14 mouse cellular contexts compared by ENCODE assay signal in the genomic region with DNA sequence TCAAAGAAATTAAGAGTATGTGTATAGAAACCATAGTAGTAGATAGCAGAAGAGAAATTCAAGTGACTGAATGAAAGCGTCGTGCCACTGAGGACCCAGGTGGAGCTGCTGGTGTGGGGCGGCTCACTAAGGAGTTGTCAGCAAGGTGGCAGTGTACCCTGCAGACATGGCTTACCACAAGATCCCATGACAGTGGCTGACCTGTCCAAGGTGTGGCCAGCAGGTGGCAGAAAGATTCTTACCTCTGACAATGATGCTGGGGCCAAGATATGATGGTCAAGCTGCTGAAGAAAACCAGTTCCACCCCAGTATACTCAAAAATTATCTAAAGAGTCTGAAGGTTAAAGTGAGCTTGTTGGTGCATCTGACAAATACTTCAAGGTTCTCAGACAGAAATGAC. TPM values are rescaled to one million over a fixed set of nuclear protein-coding genes. Genes with fewer than 3 reads are reported as not detected.
DNase-seq lines count a peak whose midpoint lies in the region; ATAC-seq and TF ChIP-seq lines count a peak whose summit lies in the region.
"Had no signal": no experiment of that assay in that cellular context is flagged by ENCODE, and none has a peak within 500 bp of the region (broad histone marks: within the 10 kb centered on the region; RNA-seq: fewer than 3 reads in every experiment).

No protein-coding gene starts in this region.

- no peak overlapping the region for H3K27ac ChIP-seq in kidney, embryonic 16.5 days (ENCODE audit: low read length)
- no peak overlapping the region for H3K27ac ChIP-seq in CH12.LX (ENCODE audit: insufficient read depth, low read depth)
- no peak overlapping the region for H3K27ac ChIP-seq in kidney, postnatal 0 days
- no peak overlapping the region for H3K27ac ChIP-seq in lung, postnatal 0 days (ENCODE audit: low read length)
- H3K27ac ChIP-seq: heart, embryonic 10.5 days; midbrain, embryonic 15.5 days had no signal

- no peak overlapping the region for H3K4me2 ChIP-seq in kidney, embryonic 16.5 days (replicated peaks; ENCODE audit: low read depth, low read length)
- no peak overlapping the region for H3K4me2 ChIP-seq in CH12.LX (ENCODE audit: insufficient read depth, low read depth, poor library complexity, severe bottlenecking)
- H3K4me2 ChIP-seq in kidney, postnatal 0 days (ENCODE audit: low read length), result no peak overlapping the region
- H3K4me2 ChIP-seq in lung, postnatal 0 days (replicated peaks; ENCODE audit: low read depth, low read length), result no peak overlapping the region
- H3K4me2 ChIP-seq: midbrain, embryonic 15.5 days had no signal

- peak in 1 of 2 experiments; percentile 82; a peak in 2 of 4 replicates for TF ChIP-seq CTCF in CH12.LX (conservative IDR thresholded peaks at IDR 0.05 in 1 of 2, IDR thresholded peaks at IDR 0.05 in 1 of 2; ENCODE audit: low read depth in 2 of 2, low read length in 2 of 2)
- TF ChIP-seq CTCF in kidney, postnatal 0 days (IDR thresholded peaks at IDR 0.05; ENCODE audit: low read depth), result peak; percentile 66
- peak; percentile 73 for TF ChIP-seq CTCF in lung, postnatal 0 days (IDR thresholded peaks at IDR 0.05)

- no peak overlapping the region for H3K9ac ChIP-seq in kidney, embryonic 16.5 days (replicated peaks; ENCODE audit: low read length)
- H3K9ac ChIP-seq in CH12.LX (ENCODE audit: insufficient read depth, low read depth), result no peak overlapping the region
- no peak overlapping the region for H3K9ac ChIP-seq in kidney, postnatal 0 days (ENCODE audit: low read depth, low read length)
- no peak overlapping the region for H3K9ac ChIP-seq in lung, postnatal 0 days (replicated peaks; ENCODE audit: low read depth)
- H3K9ac ChIP-seq: midbrain, embryonic 15.5 days had no signal

- dilution Hi-C loops in CH12.LX (cut with MboI; ENCODE audit: extremely low pct_ligation_motif_present, extremely low pct_unique_long_range_greater_than_20kb, low sequenced_read_pairs), result no loop called here

- H3K36me3 ChIP-seq in kidney, embryonic 16.5 days (ENCODE audit: insufficient read depth, low read length), result no peaks in the 10 kb centered on the region
- H3K36me3 ChIP-seq in CH12.LX (replicated peaks in 1 of 2; ENCODE audit: control insufficient read depth in 1 of 2, insufficient read depth in 1 of 2, low read length in 1 of 2), result no peaks in the 10 kb centered on the region
- no peaks in the 10 kb centered on the region for H3K36me3 ChIP-seq in kidney, postnatal 0 days (ENCODE audit: insufficient read depth, low read length)
- no peaks in the 10 kb centered on the region for H3K36me3 ChIP-seq in lung, postnatal 0 days (ENCODE audit: insufficient read depth, low read length)
- H3K36me3 ChIP-seq: heart, embryonic 10.5 days; midbrain, embryonic 15.5 days had no signal

- no peak overlapping the region for H3K4me3 ChIP-seq in kidney, embryonic 16.5 days (ENCODE audit: low read length)
- no peak overlapping the region for H3K4me3 ChIP-seq in CH12.LX (replicated peaks in 1 of 3; ENCODE audit: low read depth in 2 of 3, low read length in 2 of 3, poor library complexity in 1 of 3)
- no peak overlapping the region for H3K4me3 ChIP-seq in kidney, postnatal 0 days (replicated peaks; ENCODE audit: low read depth, low read length)
- H3K4me3 ChIP-seq in lung, postnatal 0 days (ENCODE audit: low read depth, low read length), result no peak overlapping the region
- H3K4me3 ChIP-seq: heart, embryonic 10.5 days; midbrain, embryonic 15.5 days had no signal

- DNase-seq in kidney, adult 18-20 months, result peak; percentile 46
- DNase-seq in CH12.LX (ENCODE audit: extremely low read depth), result no peak
- no peak for DNase-seq in kidney, postnatal 0 days (ENCODE audit: low spot score)
- DNase-seq in lung, postnatal 0 days (ENCODE audit: low spot score), result peak; percentile 37
- no peak for DNase-seq in gastrocnemius, postnatal 25 days
- no peak for DNase-seq in frontal cortex, postnatal 14 days (ENCODE audit: low spot score in 2 of 2)
- DNase-seq in adrenal gland, adult 2 months, result no peak
- DNase-seq: cerebellum, postnatal 36 days; gastrocnemius, postnatal 14 days; heart, postnatal 4 days had no signal

- H3K4me1 ChIP-seq in kidney, embryonic 16.5 days (ENCODE audit: insufficient read depth, low read length), result no peaks in the 10 kb centered on the region
- H3K4me1 ChIP-seq in CH12.LX (ENCODE audit: control insufficient read depth in 1 of 2, insufficient read depth in 2 of 2), result peaks cover 0 to 7% of the 10 kb centered on the region in 2 experiments; a peak in 2 of 4 replicates
- no peaks in the 10 kb centered on the region for H3K4me1 ChIP-seq in kidney, postnatal 0 days (replicated peaks; ENCODE audit: insufficient read depth, low read length)
- no peaks in the 10 kb centered on the region for H3K4me1 ChIP-seq in lung, postnatal 0 days (ENCODE audit: insufficient read depth, low read depth, low read length)
- H3K4me1 ChIP-seq: heart, embryonic 10.5 days; midbrain, embryonic 15.5 days had no signal

- no peaks in the 10 kb centered on the region for H3K27me3 ChIP-seq in kidney, embryonic 16.5 days (ENCODE audit: insufficient read depth, low read length)
- peaks cover 3% of the 10 kb centered on the region for H3K27me3 ChIP-seq in CH12.LX (replicated peaks)
- H3K27me3 ChIP-seq in kidney, postnatal 0 days (ENCODE audit: insufficient read depth, low read length), result no peaks in the 10 kb centered on the region
- H3K27me3 ChIP-seq in lung, postnatal 0 days (replicated peaks; ENCODE audit: insufficient read depth, low read length), result no peaks in the 10 kb centered on the region
- H3K27me3 ChIP-seq: midbrain, embryonic 15.5 days had no signal

- TF ChIP-seq EP300 in CH12.LX (IDR thresholded peaks at IDR 0.05; ENCODE audit: low read length), result no peak
- TF ChIP-seq EP300 in lung, postnatal 0 days (IDR thresholded peaks at IDR 0.05), result no peak

- no peak for TF ChIP-seq POLR2A in CH12.LX (IDR thresholded peaks at IDR 0.05; ENCODE audit: low read depth, low read length)

- no peaks in the 10 kb centered on the region for H3K79me2 ChIP-seq in CH12.LX (replicated peaks; ENCODE audit: control insufficient read depth, extremely low read depth, insufficient read depth, poor library complexity, severe bottlenecking)

- WGBS in kidney, embryonic 16.5 days, result 75% methylated on average over 3 of the region's 3 CpGs
- 81% methylated on average over 3 of the region's 3 CpGs for WGBS in kidney, postnatal 0 days
- WGBS in lung, postnatal 0 days, result 73% methylated on average over 3 of the region's 3 CpGs

- H3K9me3 ChIP-seq in kidney, embryonic 16.5 days (ENCODE audit: low read length), result no peaks in the 10 kb centered on the region
- no peaks in the 10 kb centered on the region for H3K9me3 ChIP-seq in CH12.LX (replicated peaks; ENCODE audit: low read length)
- no peaks in the 10 kb centered on the region for H3K9me3 ChIP-seq in kidney, postnatal 0 days (replicated peaks; ENCODE audit: low read length)
- H3K9me3 ChIP-seq in lung, postnatal 0 days (ENCODE audit: low read length), result no peaks in the 10 kb centered on the region
- H3K9me3 ChIP-seq: heart, embryonic 10.5 days; midbrain, embryonic 15.5 days had no signal

- no peak for ATAC-seq in kidney, embryonic 16.5 days (ENCODE audit: low FRiP score, low TSS enrichment)
- ATAC-seq in kidney, postnatal 0 days (replicated peaks; ENCODE audit: low FRiP score, low read depth), result no peak
- peak; percentile 52; the same call in 1 of the 2 replicates for ATAC-seq in lung, postnatal 0 days
- ATAC-seq: midbrain, embryonic 15.5 days had no signal

- peak; percentile 59 for TF ChIP-seq RAD21 in CH12.LX (IDR thresholded peaks at IDR 0.05; ENCODE audit: low read depth, low read length)

- in situ Hi-C loops in CH12.LX (cut with MboI; ENCODE audit: low pct_ligation_motif_present, low pct_unique_long_range_greater_than_20kb, low sequenced_read_pairs), result no loop called here

TF ChIP-seq in CH12.LX, 34 proteins besides CTCF, POLR2A, EP300 and RAD21:
- TF ChIP-seq NELFE (IDR thresholded peaks at IDR 0.05; ENCODE audit: low read depth, low read length) (no peak), MAZ (IDR thresholded peaks at IDR 0.05; ENCODE audit: low read depth, low read length) (no peak), ZC3H11A (IDR thresholded peaks at IDR 0.05; ENCODE audit: low read depth, low read length) (peak; percentile 57), UBTF (IDR thresholded peaks at IDR 0.05; ENCODE audit: low read depth, low read length) (no peak), USF2 (conservative IDR thresholded peaks at IDR 0.05; ENCODE audit: low read depth, low read length) (no peak), USF1 (IDR thresholded peaks at IDR 0.05; ENCODE audit: low read depth, low read length) (no peak), SMC3 (IDR thresholded peaks at IDR 0.05; ENCODE audit: low read depth, low read length) (peak; percentile 87), NRF1 (IDR thresholded peaks at IDR 0.05; ENCODE audit: low read depth, low read length) (0 out of 2 replicates have a peak, but pooled peaks have one; percentile 5)

RNA-seq across cellular contexts. Expression of gene Ildr1, which starts 41.6 kb away (rescaled TPM):
- polyA plus RNA-seq in kidney, embryonic 16.5 days (2015; fragmentation: Nextera tagmentation; extraction: Ambion mirVana), result 8.8 and 9.6 TPM in 2 replicates
- total RNA-seq in CH12.LX (2012; rRNA removed), result 0.34 and 0.76 TPM in 2 replicates
- 0.34 and 0.80 TPM in 2 replicates for total RNA-seq in CH12.LX (2014; rRNA removed)
- 0.81 and 1.1 TPM in 2 replicates for polyA plus RNA-seq in CH12.LX (2012; ENCODE audit: insufficient read length, low read depth)
- polyA plus RNA-seq in kidney, postnatal 0 days (2015; fragmentation: Nextera tagmentation; extraction: Ambion mirVana), result 16.1 TPM in 2 replicates
- 8.8 and 10.7 TPM in 2 replicates for polyA plus RNA-seq in lung, postnatal 0 days (2015; fragmentation: Nextera tagmentation; extraction: Ambion mirVana)
- under 1 TPM in 1 of 2 experiments, not detected in 1; 0.08 TPM for total RNA-seq in gastrocnemius, postnatal 25 days (2021)
- total RNA-seq in adrenal gland, adult 2 months (2021), result not detected
- not detected in 2 replicates for polyA plus RNA-seq in adrenal gland, adult 2 months (2012; rRNA removed)
- total RNA-seq: heart, postnatal 4 days had no signal
- polyA plus RNA-seq: neural tube, embryonic 11.5 days had no signal

RNA-seq across cellular contexts. Expression of gene Slc15a2, which starts 49.3 kb away (rescaled TPM):
- 21.7 and 28.5 TPM in 2 replicates for polyA plus RNA-seq in kidney, embryonic 16.5 days (2015; fragmentation: Nextera tagmentation; extraction: Ambion mirVana)
- total RNA-seq in CH12.LX (2012; rRNA removed) (10.0 and 11.7 TPM in 2 replicates), CH12.LX (2014; rRNA removed) (9.4 and 10.8 TPM in 2 replicates)
- 9.3 and 11.4 TPM in 2 replicates for polyA plus RNA-seq in CH12.LX (2012; ENCODE audit: insufficient read length, low read depth)
- polyA plus RNA-seq in kidney, postnatal 0 days (2015; fragmentation: Nextera tagmentation; extraction: Ambion mirVana), result 44.5 and 56.0 TPM in 2 replicates
- polyA plus RNA-seq in lung, postnatal 0 days (2015; fragmentation: Nextera tagmentation; extraction: Ambion mirVana), result 57.3 and 75.1 TPM in 2 replicates
- under 1 TPM; 0.51 to 0.83 TPM for total RNA-seq in gastrocnemius, postnatal 25 days (2021)
- 1 to 10 TPM; 4.1 to 5.3 TPM for total RNA-seq in adrenal gland, adult 2 months (2021)
- polyA plus RNA-seq in adrenal gland, adult 2 months (2012; rRNA removed), result 0.20 TPM in 1 of 2 replicates, not detected in the other

Comparison
In these comparisons a context has a peak if more than half of its experiments do, and no peak if none do; other contexts are left out.
1. DNase-seq: peak in kidney, adult 18-20 months (single experiment) and lung, postnatal 0 days (single experiment); none in CH12.LX (single experiment), kidney, postnatal 0 days (single experiment), gastrocnemius, postnatal 25 days (single experiment), frontal cortex, postnatal 14 days (0 of 2) and adrenal gland, adult 2 months (single experiment).